Mouse (Mus musculus) intestine, embryonic 15.5 days (tissue): Measurements from ENCODE around the gene Dlec1. TPM values are rescaled to one million over a fixed set of nuclear protein-coding genes. Genes with fewer than 3 reads are reported as not detected.

Experiments
- ATAC-seq: fragments of 200-750 bp; cut with Nextera tagmentation; 2 replicates; pipeline ENCODE4 v1.8.0; 2017; ENCODE audit warnings: moderate TSS enrichment, moderate library complexity
- H3K27ac ChIP-seq: fragments of 300-500 bp; sonication (generic); 2 replicates; pipeline ENCODE4 v1.5.1; 2015; ENCODE audit warnings: mild to moderate bottlenecking, inconsistent platforms
- H3K27me3 ChIP-seq: fragments of 300-500 bp; sonication (generic); replicated peaks from 2 replicates; pipeline ENCODE4 v1.6.1; 2015; ENCODE audit warnings: inconsistent platforms
- H3K36me3 ChIP-seq: fragments of 300-500 bp; sonication (generic); 2 replicates; pipeline ENCODE4 v1.6.1; 2015; ENCODE audit warnings: inconsistent platforms
- H3K4me1 ChIP-seq: fragments of 300-500 bp; sonication (generic); replicated peaks from 2 replicates; pipeline ENCODE4 v1.6.1; 2015; ENCODE audit warnings: inconsistent platforms
- H3K4me2 ChIP-seq: fragments of 300-500 bp; sonication (generic); replicated peaks from 2 replicates; pipeline ENCODE4 v1.6.1; 2015; ENCODE audit warnings: mild to moderate bottlenecking, inconsistent platforms
- H3K4me3 ChIP-seq: fragments of 300-500 bp; sonication (generic); replicated peaks from 2 replicates; pipeline ENCODE4 v1.5.1; 2015; ENCODE audit warnings: inconsistent platforms
- H3K9ac ChIP-seq: fragments of 300-500 bp; sonication (generic); 2 replicates; pipeline ENCODE4 v1.6.1; 2015; ENCODE audit warnings: inconsistent platforms
- H3K9me3 ChIP-seq: fragments of 300-500 bp; sonication (generic); 2 replicates; pipeline ENCODE4 v1.6.1; 2016; ENCODE audit warnings: inconsistent platforms
- WGBS: fragments of 180-500 bp; shearing (Covaris S2); methylation state at CpG from one replicate; pipeline ENCODE4 v1.1.7; 2015; 5-methylcytosine and 5-hydroxymethylcytosine counted together
- polyA plus RNA-seq: library from polyadenylated mRNA; unstranded; fragments of >200 nt; fragmentation: Nextera tagmentation; extraction: Ambion mirVana; gene quantifications from 2 replicates; pipeline ENCODE4 v1.2.1, GENCODE M21; 2015

The Dlec1 gene
- polyA plus RNA-seq, 1 experiment from 2014 or later, result 0.72 TPM

DNA sequence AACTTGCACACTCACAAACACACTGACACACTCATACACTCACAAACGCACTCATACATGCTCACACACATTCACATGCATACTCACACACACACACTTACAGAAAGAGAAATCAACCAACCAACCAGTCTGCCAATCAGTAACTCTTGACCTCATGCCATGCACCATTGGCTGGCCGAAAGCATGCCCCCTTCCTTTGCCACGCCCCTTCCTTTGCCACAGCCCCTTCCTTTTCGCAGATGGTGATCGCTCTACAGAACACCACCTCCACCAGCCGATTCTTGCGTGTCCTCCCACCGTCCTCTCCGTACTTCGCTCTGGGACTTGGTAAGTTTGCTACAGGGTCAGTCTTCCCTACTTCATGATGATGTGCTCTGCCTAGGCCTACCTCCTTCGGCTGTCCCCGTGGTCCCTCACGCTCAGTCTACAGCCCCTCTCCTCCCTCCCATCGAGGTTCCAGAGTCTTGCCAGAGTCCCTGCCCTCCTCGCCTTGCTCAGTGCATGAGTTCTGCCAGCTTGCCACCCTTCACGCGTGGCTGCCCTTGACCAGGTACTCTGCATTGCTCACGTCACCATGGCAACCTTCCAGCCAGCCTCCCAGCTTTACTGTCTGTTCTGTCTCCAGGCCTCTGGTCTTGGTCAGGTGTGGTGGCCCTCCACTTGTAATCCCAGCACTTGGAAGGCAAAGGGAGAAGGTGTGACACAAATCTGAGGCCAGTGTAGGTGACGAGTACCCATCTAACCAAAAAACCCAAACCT lies 17.3 kb downstream of the Dlec1 start:
- no peak for ATAC-seq
- Histone ChIP-seq H3K4me2 (no peak overlapping the region), H3K27me3 (no peaks in the 10 kb centered on the region), H3K36me3 (no peaks in the 10 kb centered on the region), H3K9ac (no peak overlapping the region), H3K4me3 (no peak overlapping the region), H3K9me3 (no peaks in the 10 kb centered on the region), H3K4me1 (no peaks in the 10 kb centered on the region), H3K27ac (no peak overlapping the region)
- 84% methylated on average over 19 of the region's 19 CpGs for WGBS

DNA sequence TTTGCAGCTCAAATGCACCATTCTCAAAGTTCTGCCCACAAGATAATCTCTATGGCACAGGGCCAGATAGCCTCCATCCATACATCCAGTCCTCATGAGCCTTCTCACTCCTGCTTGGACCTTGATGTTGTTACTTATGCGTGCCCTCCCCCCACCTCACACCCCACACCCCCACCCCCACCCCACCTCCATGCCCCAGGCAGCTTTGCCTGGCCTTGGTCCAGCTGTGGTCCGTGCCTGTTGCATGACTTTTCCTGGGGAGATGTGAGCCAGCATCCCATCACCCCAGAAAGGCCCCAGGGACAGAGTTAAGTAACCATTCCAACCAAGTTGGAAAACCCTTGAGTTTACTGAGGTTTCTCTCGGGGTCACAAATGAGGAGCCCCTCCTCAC lies 17.9 kb downstream of the Dlec1 start:
- no peak overlapping the region for H3K4me3 ChIP-seq
- no peaks in the 10 kb centered on the region for H3K36me3 ChIP-seq
- H3K27me3 ChIP-seq, result no peaks in the 10 kb centered on the region
- no peak for ATAC-seq
- WGBS, result 51% methylated on average over 3 of the region's 3 CpGs
- H3K9ac ChIP-seq, result no peak overlapping the region
- H3K9me3 ChIP-seq, result no peaks in the 10 kb centered on the region
- no peak overlapping the region for H3K27ac ChIP-seq
- H3K4me2 ChIP-seq, result no peak overlapping the region
- H3K4me1 ChIP-seq, result no peaks in the 10 kb centered on the region

DNA sequence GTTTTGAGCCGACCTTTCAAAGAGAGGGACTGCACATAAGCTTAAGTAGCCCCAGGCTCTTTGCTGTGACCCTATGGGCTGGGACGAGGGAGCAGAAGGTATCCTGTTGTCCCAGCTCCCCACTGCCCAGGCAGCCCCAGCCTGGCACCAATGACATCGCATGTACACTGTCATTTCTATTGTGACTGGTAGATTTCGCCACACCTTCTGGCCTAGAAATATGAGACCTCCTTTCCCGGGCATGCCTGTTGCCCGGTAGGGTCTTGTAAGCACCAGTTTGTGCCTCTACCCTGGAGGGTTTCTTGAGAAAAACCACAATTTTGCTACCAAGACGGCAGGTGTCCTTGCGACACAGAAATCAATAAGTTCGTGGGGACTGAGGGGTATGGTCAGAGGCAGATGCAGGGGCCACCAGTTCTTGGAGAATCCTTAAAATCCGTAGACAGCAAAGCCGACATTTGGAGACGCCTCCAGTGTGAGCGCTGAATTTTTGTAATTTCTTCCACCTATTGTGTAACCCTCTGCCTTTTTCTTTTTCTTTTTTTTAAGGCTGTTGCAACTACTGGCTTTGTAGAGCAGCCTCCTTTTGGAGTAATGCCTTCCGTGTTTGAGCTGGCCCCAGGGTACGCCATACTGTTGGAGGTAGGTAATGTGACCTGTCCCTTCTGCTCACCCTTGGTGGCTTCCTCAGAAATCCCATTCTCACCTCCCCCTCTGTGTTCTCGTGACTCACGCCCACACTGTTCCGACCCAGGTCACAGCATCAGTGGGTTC lies 20.5 kb downstream of the Dlec1 start:
- Histone ChIP-seq H3K36me3 (no peaks in the 10 kb centered on the region), H3K9ac (no peak overlapping the region), H3K9me3 (no peaks in the 10 kb centered on the region), H3K27me3 (no peaks in the 10 kb centered on the region), H3K4me2 (no peak overlapping the region), H3K27ac (no peak overlapping the region), H3K4me1 (no peaks in the 10 kb centered on the region), H3K4me3 (no peak overlapping the region)
- 85% methylated on average over 18 of the region's 18 CpGs for WGBS
- ATAC-seq, result no peak

DNA sequence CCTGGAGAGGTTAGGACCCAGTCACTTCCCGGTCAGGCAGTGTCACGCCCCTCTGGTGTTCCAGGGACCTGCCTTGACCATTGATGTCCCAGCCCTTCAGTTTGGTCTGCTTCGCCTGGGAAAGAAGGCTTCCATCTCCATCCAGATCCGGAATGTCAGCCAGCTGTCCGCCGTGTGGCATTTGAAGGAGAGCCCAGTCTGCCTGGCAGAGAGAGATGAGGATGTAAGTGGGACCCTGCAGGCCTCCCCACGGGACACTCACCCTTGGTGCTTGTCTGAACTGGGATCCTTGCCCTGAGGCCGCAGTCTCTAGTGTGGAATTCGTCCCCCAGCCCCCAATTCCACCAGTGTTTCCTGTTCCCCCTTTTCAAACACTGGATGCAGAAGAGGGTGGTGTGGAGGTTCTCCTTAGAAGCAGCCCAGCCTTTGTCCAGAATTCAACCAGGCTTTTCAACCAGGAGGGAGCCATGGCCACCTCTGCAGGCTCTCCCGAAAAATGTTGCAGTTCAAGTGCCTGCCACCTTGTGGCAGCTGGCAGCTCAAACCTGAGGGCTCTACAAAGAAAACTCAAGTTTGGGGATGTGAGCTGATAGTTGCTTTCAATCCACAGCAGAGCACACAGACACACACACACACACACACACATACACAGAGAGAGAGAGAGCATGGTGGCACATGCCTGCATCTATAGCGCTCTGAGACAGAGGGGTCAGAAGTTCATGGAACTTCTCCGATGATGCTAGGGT lies 26.3 kb downstream of the Dlec1 start:
- WGBS, result 78% methylated on average over 12 of the region's 12 CpGs
- H3K4me2 ChIP-seq, result no peak overlapping the region

DNA sequence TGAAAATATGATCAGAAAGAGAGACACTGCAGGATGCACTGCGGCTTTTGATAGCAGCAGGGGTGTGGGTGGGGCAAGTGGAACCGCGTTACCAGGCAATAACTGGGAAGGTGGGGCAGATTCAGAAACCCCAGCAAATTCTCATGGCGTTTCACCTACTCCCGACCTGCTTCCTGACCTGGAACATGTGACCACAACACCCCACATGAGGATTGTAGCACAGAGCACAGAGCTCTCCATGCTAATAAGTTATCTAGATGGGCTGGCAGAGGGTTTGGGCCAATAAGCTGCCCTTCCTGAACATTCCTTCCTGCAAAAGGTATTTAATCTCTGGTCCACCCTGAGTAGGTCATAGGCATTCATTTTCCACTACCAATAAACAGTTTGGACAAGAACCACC lies 28.4 kb downstream of the Dlec1 start:
- H3K27ac ChIP-seq, result no peak overlapping the region

More for the DNA sequence above, 26.3 kb downstream of the Dlec1 start:
- H3K27ac ChIP-seq, result no peak overlapping the region
- H3K27me3 ChIP-seq, result no peaks in the 10 kb centered on the region
- no peak overlapping the region for H3K9ac ChIP-seq
- no peak overlapping the region for H3K4me3 ChIP-seq
- no peak; the same call in 1 of the 2 replicates for ATAC-seq
- 0 out of 2 replicates have a peak, but pooled peaks cover 4% of the 10 kb centered on the region for H3K4me1 ChIP-seq
- no peaks in the 10 kb centered on the region for H3K36me3 ChIP-seq
- no peaks in the 10 kb centered on the region for H3K9me3 ChIP-seq

DNA sequence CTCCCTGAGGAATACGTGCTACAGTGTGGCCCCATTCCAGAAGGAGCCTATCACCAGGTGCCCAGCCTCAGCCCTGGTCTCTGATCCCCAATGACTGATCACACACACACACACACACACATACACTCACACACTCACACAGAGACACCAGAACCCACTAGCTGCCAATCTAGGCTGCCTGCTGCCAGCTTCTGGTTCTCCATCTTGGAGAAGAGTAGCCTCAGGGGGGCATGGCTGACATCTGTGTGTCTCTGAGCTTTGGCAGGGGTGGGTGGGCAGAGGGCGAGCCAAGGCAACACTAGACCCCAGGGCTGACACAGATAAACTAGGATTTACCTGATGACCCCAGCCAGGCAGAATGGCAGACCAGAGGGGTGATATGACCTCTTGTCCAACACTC lies 36.6 kb downstream of the Dlec1 start:
- Histone ChIP-seq H3K9me3 (no peaks in the 10 kb centered on the region), H3K27ac (no peak overlapping the region), H3K4me3 (no peak overlapping the region), H3K4me2 (no peak overlapping the region), H3K36me3 (no peaks in the 10 kb centered on the region), H3K9ac (no peak overlapping the region), H3K4me1 (no peaks in the 10 kb centered on the region), H3K27me3 (no peaks in the 10 kb centered on the region)
- 76% methylated on average over 2 of the region's 2 CpGs for WGBS
- ATAC-seq, result no peak

More for the DNA sequence above, 28.4 kb downstream of the Dlec1 start:
- Histone ChIP-seq H3K4me2 (no peak overlapping the region), H3K4me3 (no peak overlapping the region), H3K9me3 (no peaks in the 10 kb centered on the region), H3K36me3 (no peaks in the 10 kb centered on the region), H3K9ac (no peak overlapping the region), H3K4me1 (0 out of 2 replicates have a peak, but pooled peaks cover 4% of the 10 kb centered on the region), H3K27me3 (no peaks in the 10 kb centered on the region)
- no peak for ATAC-seq
- 20% methylated on average over 5 of the region's 5 CpGs for WGBS

DNA sequence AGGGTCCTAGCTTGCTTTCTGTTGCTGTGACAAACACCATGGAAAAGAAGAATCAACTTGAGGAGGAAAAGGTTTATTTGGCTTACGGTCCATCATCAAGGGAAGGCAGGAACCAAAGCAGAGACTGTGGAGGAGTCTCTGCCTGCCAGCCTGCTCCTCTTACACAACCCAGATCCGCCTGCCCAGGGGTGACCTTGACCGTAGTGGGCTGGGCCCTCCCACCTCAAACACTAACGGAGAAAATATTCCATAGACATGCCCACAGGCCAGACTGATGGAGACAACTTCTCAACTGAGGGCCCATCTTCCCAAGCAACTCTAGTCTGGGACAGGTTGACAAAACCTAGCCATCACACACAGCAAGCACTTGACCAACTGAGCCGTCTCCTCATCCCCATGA lies 39.8 kb downstream of the Dlec1 start:
- H3K9me3 ChIP-seq, result no peaks in the 10 kb centered on the region
- no peak for ATAC-seq
- H3K4me2 ChIP-seq, result no peak overlapping the region
- no peak overlapping the region for H3K4me3 ChIP-seq
- H3K9ac ChIP-seq, result no peak overlapping the region
- H3K27me3 ChIP-seq, result no peaks in the 10 kb centered on the region
- H3K36me3 ChIP-seq, result no peaks in the 10 kb centered on the region
- H3K27ac ChIP-seq, result no peak overlapping the region
- H3K4me1 ChIP-seq, result no peaks in the 10 kb centered on the region
- WGBS, result 65% methylated on average over 5 of the region's 5 CpGs

DNA sequence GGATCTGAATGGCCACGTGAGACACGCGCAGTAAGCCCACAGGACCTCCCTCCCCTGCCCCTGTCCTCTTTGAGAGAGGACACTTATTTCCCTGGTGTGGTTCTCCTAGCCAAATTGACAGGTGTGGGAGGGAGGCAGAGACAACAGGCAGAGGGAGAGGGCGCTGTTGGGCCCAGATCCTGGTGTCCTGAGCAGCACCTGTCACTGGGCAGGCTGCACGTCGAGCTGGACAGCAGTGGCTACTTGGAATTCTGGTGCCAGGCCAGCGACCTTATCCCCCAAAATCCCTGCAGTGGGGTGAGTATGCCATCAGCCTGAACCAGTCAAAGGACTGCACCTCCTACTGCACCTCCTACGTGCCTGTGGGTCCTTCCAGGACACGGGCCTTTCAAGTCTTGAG lies 41.1 kb downstream of the Dlec1 start:
- no peak overlapping the region for H3K27ac ChIP-seq
- H3K4me2 ChIP-seq, result no peak overlapping the region
- ATAC-seq, result no peak
- H3K9ac ChIP-seq, result no peak overlapping the region
- H3K4me3 ChIP-seq, result no peak overlapping the region
- H3K36me3 ChIP-seq, result no peaks in the 10 kb centered on the region
- no peaks in the 10 kb centered on the region for H3K27me3 ChIP-seq
- no peaks in the 10 kb centered on the region for H3K4me1 ChIP-seq
- H3K9me3 ChIP-seq, result no peaks in the 10 kb centered on the region
- WGBS, result 72% methylated on average over 9 of the region's 9 CpGs

DNA sequence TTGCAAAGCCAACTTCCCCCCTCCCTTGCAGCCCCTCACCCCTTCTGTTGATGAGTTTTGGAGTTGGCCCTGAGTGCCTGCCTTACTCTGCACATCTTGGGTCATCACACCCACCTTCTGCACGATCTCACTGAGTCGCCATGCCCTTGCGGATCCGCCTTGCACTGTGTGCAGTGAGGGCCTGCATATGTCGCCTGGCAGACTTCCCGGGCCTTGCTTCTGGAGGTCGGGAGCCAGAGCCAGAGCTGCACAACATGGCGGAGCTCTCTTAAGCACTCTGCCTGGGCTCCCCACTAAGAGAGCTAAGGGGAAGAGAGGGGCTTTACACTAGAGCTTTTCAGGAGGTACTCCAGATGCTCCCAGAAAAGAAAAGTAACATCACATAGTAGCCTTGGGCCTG lies 42.4 kb downstream of the Dlec1 start:
- Histone ChIP-seq H3K36me3 (no peaks in the 10 kb centered on the region), H3K4me2 (no peak overlapping the region), H3K9me3 (no peaks in the 10 kb centered on the region), H3K27me3 (no peaks in the 10 kb centered on the region), H3K4me3 (no peak overlapping the region), H3K4me1 (no peaks in the 10 kb centered on the region), H3K27ac (no peak overlapping the region), H3K9ac (no peak overlapping the region)
- ATAC-seq, result no peak
- WGBS, result 79% methylated on average over 8 of the region's 8 CpGs

DNA sequence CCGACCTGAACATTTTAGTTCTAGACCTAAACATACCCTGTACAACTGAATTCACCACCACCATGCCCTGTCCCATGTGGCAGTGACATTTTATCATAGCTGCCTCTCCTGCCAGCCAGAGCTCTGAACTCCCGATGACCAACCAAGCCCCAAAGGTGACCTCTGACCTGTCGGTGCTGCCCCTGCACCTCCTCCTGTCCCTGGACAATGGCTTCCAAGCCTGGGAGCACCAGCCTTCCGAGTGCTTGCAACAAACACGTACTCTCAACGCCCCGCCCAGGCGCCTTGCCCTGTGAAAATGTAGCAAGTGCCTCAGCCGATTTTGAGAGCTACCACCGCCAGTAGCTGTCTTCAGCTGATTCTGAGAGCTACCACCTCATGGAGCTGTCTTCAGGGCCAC lies 42.9 kb downstream of the Dlec1 start:
- no peaks in the 10 kb centered on the region for H3K9me3 ChIP-seq
- 57% methylated on average over 10 of the region's 10 CpGs for WGBS
- no peak overlapping the region for H3K9ac ChIP-seq
- no peak overlapping the region for H3K27ac ChIP-seq
- H3K27me3 ChIP-seq, result no peaks in the 10 kb centered on the region
- H3K4me3 ChIP-seq, result no peak overlapping the region
- ATAC-seq, result no peak
- no peak overlapping the region for H3K4me2 ChIP-seq
- no peaks in the 10 kb centered on the region for H3K36me3 ChIP-seq
- no peaks in the 10 kb centered on the region for H3K4me1 ChIP-seq

DNA sequence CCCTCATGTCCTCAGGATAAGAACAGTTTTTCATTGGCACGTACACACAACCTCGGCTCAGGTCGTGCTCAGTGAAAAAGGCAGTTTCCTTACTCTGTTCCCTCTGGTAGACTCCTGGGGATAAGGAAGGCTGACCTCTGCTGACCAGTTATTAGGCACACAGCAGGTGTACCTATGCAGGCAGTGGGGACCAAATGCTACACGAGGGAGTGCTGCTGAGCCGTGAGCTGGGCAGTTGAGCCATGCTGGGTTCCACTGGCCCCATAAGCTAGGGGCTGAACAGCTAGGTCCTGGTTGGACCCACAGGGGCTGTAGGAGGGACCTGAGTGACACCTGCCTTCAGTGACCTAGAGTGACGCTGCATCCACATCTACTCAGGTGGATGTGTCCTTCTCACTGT lies 43.4 kb downstream of the Dlec1 start:
- H3K27ac ChIP-seq, result no peak overlapping the region
- H3K9me3 ChIP-seq, result no peaks in the 10 kb centered on the region
- H3K27me3 ChIP-seq, result no peaks in the 10 kb centered on the region
- H3K4me2 ChIP-seq, result no peak overlapping the region
- ATAC-seq, result no peak
- no peaks in the 10 kb centered on the region for H3K4me1 ChIP-seq
- no peaks in the 10 kb centered on the region for H3K36me3 ChIP-seq
- no peak overlapping the region for H3K4me3 ChIP-seq
- 66% methylated on average over 6 of the region's 6 CpGs for WGBS
- H3K9ac ChIP-seq, result no peak overlapping the region

DNA sequence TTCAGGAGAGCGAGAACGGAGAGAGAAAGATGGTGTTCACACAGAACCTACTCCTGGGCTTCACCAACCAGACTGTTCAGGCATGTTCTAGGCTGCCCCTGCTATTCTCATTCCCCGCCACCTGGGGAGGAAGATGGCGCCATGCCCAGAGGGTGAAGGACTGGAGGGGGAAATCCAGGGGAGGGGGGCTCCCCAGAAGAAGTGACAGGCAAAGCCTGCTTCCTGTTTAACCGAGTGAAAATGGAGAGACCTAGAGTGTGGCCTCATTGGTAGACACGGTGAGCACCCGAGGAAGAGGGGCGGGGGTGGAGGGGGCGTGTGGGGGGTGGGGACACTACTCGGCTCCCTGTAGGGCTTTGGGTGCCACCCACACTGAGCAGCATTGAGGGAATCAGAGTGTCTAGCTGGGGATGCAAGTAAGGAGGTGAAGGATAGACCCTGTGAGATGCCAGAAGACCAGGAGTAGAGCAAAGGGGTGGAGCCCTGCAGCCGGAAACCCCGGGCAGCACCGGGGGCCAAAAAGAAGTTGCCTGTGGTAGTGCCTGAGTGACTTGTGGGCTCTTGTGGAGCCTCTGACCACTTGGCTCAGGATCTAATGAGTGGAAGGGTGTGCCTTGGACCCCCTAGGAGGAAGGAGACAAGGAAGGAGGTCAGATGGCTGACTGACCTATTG lies 44.0 kb downstream of the Dlec1 start:
- no peak overlapping the region for H3K9ac ChIP-seq
- ATAC-seq, result no peak
- no peaks in the 10 kb centered on the region for H3K36me3 ChIP-seq
- H3K27me3 ChIP-seq, result no peaks in the 10 kb centered on the region
- no peak overlapping the region for H3K4me2 ChIP-seq
- no peak overlapping the region for H3K4me3 ChIP-seq
- H3K4me1 ChIP-seq, result no peaks in the 10 kb centered on the region
- no peak overlapping the region for H3K27ac ChIP-seq
- no peaks in the 10 kb centered on the region for H3K9me3 ChIP-seq
- WGBS, result 69% methylated on average over 13 of the region's 13 CpGs
